Mouse (Mus musculus): Measurements from ENCODE around the gene Lcn10. TPM values are rescaled to one million over a fixed set of nuclear protein-coding genes. Genes with fewer than 3 reads are reported as not detected.
"Not testable (repeated sequence)": the region's sequence is repeated elsewhere in the genome, so short reads cannot be mapped to it uniquely, and the experiment has no call there.

Gene Lcn10
- polyA plus RNA-seq, 1 experiment from 2014 or later = not detected

- Histone ChIP-seq H3K27me3 (replicated peaks) (no peaks in the 10 kb centered on the region), H3K9ac (no peak overlapping the region; the same call in 1 of the 2 replicates), H3K36me3 (no peaks in the 10 kb centered on the region), H3K27ac (replicated peaks) (no peak overlapping the region), H3K4me1 (peaks cover 14% of the 10 kb centered on the region), H3K4me2 (peak overlapping the region; percentile 97), H3K4me3 (0 out of 2 replicates have a peak overlapping the region, but pooled peaks have one; percentile 8), H3K9me3 (no peaks in the 10 kb centered on the region)
- ATAC-seq (ENCODE audit: extremely low read depth, insufficient number of reproducible peaks, low FRiP score, low TSS enrichment) = no peak
- WGBS = 65% methylated on average over 2 of the region's 2 CpGs
These were observed 25.6 kb downstream of the Lcn10 start for GRCm38 (mm10) chr2:25708121-25708520.

DNA sequence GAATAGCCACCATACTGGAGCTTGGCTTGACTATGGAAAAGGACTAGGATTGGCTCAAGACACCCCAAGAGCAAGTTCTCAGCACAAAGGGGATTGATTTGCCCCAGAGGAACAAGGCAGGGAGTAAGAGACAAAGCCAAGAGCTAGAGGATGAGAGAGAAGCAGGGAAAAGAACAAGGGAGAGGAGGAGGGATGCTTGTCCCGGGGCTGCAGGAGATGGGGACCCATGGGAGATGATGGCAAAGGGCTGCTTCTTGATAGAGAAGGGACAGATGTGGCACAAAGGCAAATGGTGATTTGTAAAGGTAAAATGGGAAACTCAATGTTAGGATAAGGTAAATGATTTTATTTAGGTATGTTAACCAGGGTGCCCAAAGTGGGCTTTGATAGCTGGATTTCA, 26.5 kb downstream of the Lcn10 start:
- WGBS = 82% methylated on average over 1 of the region's 1 CpGs

GRCm38 (mm10) chr2:25709791-25710190, 27.3 kb downstream of the Lcn10 start:
- H3K27me3 ChIP-seq (replicated peaks); ATAC-seq (ENCODE audit: extremely low read depth, insufficient number of reproducible peaks, low FRiP score, low TSS enrichment): not testable (repeated sequence)

More for the DNA sequence above, 26.5 kb downstream of the Lcn10 start:
- not testable (repeated sequence) for H3K4me2 ChIP-seq; H3K9ac ChIP-seq; H3K4me3 ChIP-seq; H3K36me3 ChIP-seq; H3K27ac ChIP-seq (replicated peaks); H3K27me3 ChIP-seq (replicated peaks); ATAC-seq (ENCODE audit: extremely low read depth, insufficient number of reproducible peaks, low FRiP score, low TSS enrichment); H3K9me3 ChIP-seq
- peaks cover 10% of the 10 kb centered on the region for H3K4me1 ChIP-seq

GRCm38 (mm10) chr2:25711641-25712040, 29.1 kb downstream of the Lcn10 start:
- H3K27ac ChIP-seq (replicated peaks); H3K4me2 ChIP-seq; H3K36me3 ChIP-seq; H3K4me1 ChIP-seq; H3K9ac ChIP-seq; H3K9me3 ChIP-seq; ATAC-seq (ENCODE audit: extremely low read depth, insufficient number of reproducible peaks, low FRiP score, low TSS enrichment); H3K4me3 ChIP-seq; H3K27me3 ChIP-seq (replicated peaks): not testable (repeated sequence)
- 29% methylated on average over 3 of the region's 3 CpGs for WGBS

More at GRCm38 (mm10) chr2:25709791-25710190, 27.3 kb downstream of the Lcn10 start:
- H3K9ac ChIP-seq; H3K36me3 ChIP-seq; H3K9me3 ChIP-seq; H3K4me1 ChIP-seq; H3K4me2 ChIP-seq; H3K27ac ChIP-seq (replicated peaks); H3K4me3 ChIP-seq: not testable (repeated sequence)
- 71% methylated on average over 2 of the region's 2 CpGs for WGBS

DNA sequence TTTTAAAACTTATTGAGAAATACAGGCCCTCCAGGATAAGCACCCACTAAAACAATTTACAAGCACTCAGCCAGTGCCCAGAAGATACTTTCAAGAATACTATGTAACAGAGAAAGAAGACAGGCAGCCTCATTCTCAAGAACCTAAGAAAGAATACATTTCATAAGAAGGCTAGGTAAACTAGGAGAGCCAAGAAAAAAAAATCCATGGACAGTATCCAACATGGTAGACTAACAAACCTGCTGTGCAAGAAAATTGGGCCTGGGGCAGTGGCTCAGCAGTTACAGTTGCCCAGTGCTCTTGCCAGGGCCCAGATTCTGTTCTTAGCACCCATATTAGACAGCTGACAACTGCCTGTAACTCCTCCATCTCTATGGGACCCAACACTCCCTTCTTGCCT, 34.7 kb downstream of the Lcn10 start:
- Histone ChIP-seq H3K4me2 (no peak overlapping the region), H3K9ac (no peak overlapping the region), H3K36me3 (no peaks in the 10 kb centered on the region), H3K27ac (replicated peaks) (no peak overlapping the region), H3K4me1 (no peaks in the 10 kb centered on the region), H3K4me3 (no peak overlapping the region), H3K9me3 (peaks cover 5% of the 10 kb centered on the region; the same call in 1 of the 2 replicates), H3K27me3 (replicated peaks) (no peaks in the 10 kb centered on the region)
- ATAC-seq (ENCODE audit: extremely low read depth, insufficient number of reproducible peaks, low FRiP score, low TSS enrichment) = no peak

- H3K9me3 ChIP-seq = 0 out of 2 replicates have a peak, but pooled peaks cover 3% of the 10 kb centered on the region
- no peak overlapping the region for H3K9ac ChIP-seq
- no peak for ATAC-seq (ENCODE audit: extremely low read depth, insufficient number of reproducible peaks, low FRiP score, low TSS enrichment)
- H3K27me3 ChIP-seq (replicated peaks) = no peaks in the 10 kb centered on the region
- no peaks in the 10 kb centered on the region for H3K36me3 ChIP-seq
- no peaks in the 10 kb centered on the region for H3K4me1 ChIP-seq
- H3K27ac ChIP-seq (replicated peaks) = peak overlapping the region; percentile 6
- 41% methylated on average over 2 of the region's 2 CpGs for WGBS
- H3K4me2 ChIP-seq = no peak overlapping the region
- no peak overlapping the region for H3K4me3 ChIP-seq
These were observed 50.8 kb downstream of the Lcn10 start for GRCm38 (mm10) chr2:25733199-25733930.

Other genes with a start within 250 kb of the Lcn10 start
- gene Clic3, start 225.9 kb upstream of the Lcn10 start, polyA plus RNA-seq (2015; fragmentation: Nextera tagmentation; extraction: Ambion mirVana) = 1.8 and 2.5 TPM in 2 replicates
- gene Paxx, start 221.6 kb upstream of the Lcn10 start, polyA plus RNA-seq (2015; fragmentation: Nextera tagmentation; extraction: Ambion mirVana) = 25.6 and 25.7 TPM in 2 replicates
- gene Ptgds, start 212.7 kb upstream of the Lcn10 start, polyA plus RNA-seq (2015; fragmentation: Nextera tagmentation; extraction: Ambion mirVana) = 19.8 and 20.7 TPM in 2 replicates
- gene Lcn12, start 188.8 kb upstream of the Lcn10 start, polyA plus RNA-seq (2015; fragmentation: Nextera tagmentation; extraction: Ambion mirVana) = not detected in 2 replicates
- gene Fbxw5, start 182.0 kb upstream of the Lcn10 start, polyA plus RNA-seq (2015; fragmentation: Nextera tagmentation; extraction: Ambion mirVana) = 73.8 and 83.9 TPM in 2 replicates
- gene C8g, start 181.0 kb upstream of the Lcn10 start, polyA plus RNA-seq (2015; fragmentation: Nextera tagmentation; extraction: Ambion mirVana) = 3.1 and 3.5 TPM in 2 replicates
- gene Traf2, start 135.8 kb upstream of the Lcn10 start, polyA plus RNA-seq (2015; fragmentation: Nextera tagmentation; extraction: Ambion mirVana) = 21.0 and 22.9 TPM in 2 replicates
- gene Edf1, start 124.9 kb upstream of the Lcn10 start, polyA plus RNA-seq (2015; fragmentation: Nextera tagmentation; extraction: Ambion mirVana) = 277 and 302 TPM in 2 replicates
- gene Mamdc4, start 107.9 kb upstream of the Lcn10 start, polyA plus RNA-seq (2015; fragmentation: Nextera tagmentation; extraction: Ambion mirVana) = 4.6 and 7.3 TPM in 2 replicates
- gene Phpt1, start 107.5 kb upstream of the Lcn10 start, polyA plus RNA-seq (2015; fragmentation: Nextera tagmentation; extraction: Ambion mirVana) = 177 and 199 TPM in 2 replicates
- gene Ajm1, start 101.0 kb upstream of the Lcn10 start, polyA plus RNA-seq (2015; fragmentation: Nextera tagmentation; extraction: Ambion mirVana) = 0.14 and 0.27 TPM in 2 replicates
- 42.9 and 47.6 TPM in 2 replicates for gene Rabl6, start 74.2 kb upstream of the Lcn10 start, polyA plus RNA-seq (2015; fragmentation: Nextera tagmentation; extraction: Ambion mirVana)
- gene Ccdc183, start 65.0 kb upstream of the Lcn10 start, polyA plus RNA-seq (2015; fragmentation: Nextera tagmentation; extraction: Ambion mirVana) = 0.11 and 0.13 TPM in 2 replicates
- gene Tmem141, start 60.7 kb upstream of the Lcn10 start, polyA plus RNA-seq (2015; fragmentation: Nextera tagmentation; extraction: Ambion mirVana) = 20.3 and 20.4 TPM in 2 replicates
- 2.3 and 2.6 TPM in 2 replicates for gene Fcna, start 54.7 kb upstream of the Lcn10 start, polyA plus RNA-seq (2015; fragmentation: Nextera tagmentation; extraction: Ambion mirVana)
- not detected in 2 replicates for gene Lcn8, start 29.6 kb upstream of the Lcn10 start, polyA plus RNA-seq (2015; fragmentation: Nextera tagmentation; extraction: Ambion mirVana)
- not detected in 2 replicates for gene Lcn5, start 24.8 kb upstream of the Lcn10 start, polyA plus RNA-seq (2015; fragmentation: Nextera tagmentation; extraction: Ambion mirVana)
- not detected in 2 replicates for gene Lcn6, start 5.9 kb upstream of the Lcn10 start, polyA plus RNA-seq (2015; fragmentation: Nextera tagmentation; extraction: Ambion mirVana)
- not detected in 2 replicates for gene Obp2a, start 17.3 kb downstream of the Lcn10 start, polyA plus RNA-seq (2015; fragmentation: Nextera tagmentation; extraction: Ambion mirVana)
- gene Bmyc, start 24.0 kb downstream of the Lcn10 start, polyA plus RNA-seq (2015; fragmentation: Nextera tagmentation; extraction: Ambion mirVana) = 47.0 and 47.6 TPM in 2 replicates
- not detected in 2 replicates for gene Obp2b, start 54.3 kb downstream of the Lcn10 start, polyA plus RNA-seq (2015; fragmentation: Nextera tagmentation; extraction: Ambion mirVana)
- not detected in 2 replicates for gene Lcn3, start 82.8 kb downstream of the Lcn10 start, polyA plus RNA-seq (2015; fragmentation: Nextera tagmentation; extraction: Ambion mirVana)
- gene Lcn11, start 94.3 kb downstream of the Lcn10 start, polyA plus RNA-seq (2015; fragmentation: Nextera tagmentation; extraction: Ambion mirVana) = not detected in 2 replicates
- not detected in 2 replicates for gene Gm13539, start 99.5 kb downstream of the Lcn10 start, polyA plus RNA-seq (2015; fragmentation: Nextera tagmentation; extraction: Ambion mirVana)
- gene Glt6d1, start 133.1 kb downstream of the Lcn10 start, polyA plus RNA-seq (2015; fragmentation: Nextera tagmentation; extraction: Ambion mirVana) = not detected in 2 replicates
- gene Lcn9, start 140.4 kb downstream of the Lcn10 start, polyA plus RNA-seq (2015; fragmentation: Nextera tagmentation; extraction: Ambion mirVana) = not detected in 2 replicates
- not detected in 2 replicates for gene Sohlh1, start 164.5 kb downstream of the Lcn10 start, polyA plus RNA-seq (2015; fragmentation: Nextera tagmentation; extraction: Ambion mirVana)
- 0.07 and 0.11 TPM in 2 replicates for gene Kcnt1, start 181.0 kb downstream of the Lcn10 start, polyA plus RNA-seq (2015; fragmentation: Nextera tagmentation; extraction: Ambion mirVana)

All from heart, embryonic 13.5 days (tissue).